Mouse (Mus musculus) layer of hippocampus, adult 8-10 months (tissue): Measurements from ENCODE around the gene Zfp524. TPM values are rescaled to one million over a fixed set of nuclear protein-coding genes. Genes with fewer than 3 reads are reported as not detected.

Source experiments
- total RNA-seq, 4 experiments: library from RNA; stranded (reverse); gene quantifications; 2 replicates each; pipeline ENCODE4 v1.2.4; 2022

The Zfp524 gene
- total RNA-seq, 4 experiments from 2014 or later, result 6.0 to 8.0 (median 6.9) TPM

Other genes starting within 250 kb of the Zfp524 start
- gene Fam71e2, start 243.1 kb upstream of the Zfp524 start, total RNA-seq, result not detected
- gene Il11, start 231.6 kb upstream of the Zfp524 start, total RNA-seq, result under 1 TPM; 0.31 to 0.43 (median 0.37) TPM
- not detected for gene Tmem190, start 231.5 kb upstream of the Zfp524 start, total RNA-seq
- gene Tmem238, start 224.8 kb upstream of the Zfp524 start, total RNA-seq, result 1 to 10 TPM; 1.2 to 3.7 (median 2.0) TPM
- 100 to 1,000 TPM; 350 to 553 (median 418) TPM for gene Rpl28, start 221.5 kb upstream of the Zfp524 start, total RNA-seq
- 100 to 1,000 TPM; 113 to 119 (median 116) TPM for gene Ube2s, start 201.8 kb upstream of the Zfp524 start, total RNA-seq
- gene Shisa7, start 169.7 kb upstream of the Zfp524 start, total RNA-seq, result 100 to 1,000 TPM; 133 to 179 (median 153) TPM
- gene Isoc2b, start 144.2 kb upstream of the Zfp524 start, total RNA-seq, result 1 to 10 TPM; 4.7 to 8.9 (median 6.9) TPM
- 10 to 100 TPM; 13.7 to 16.0 (median 14.2) TPM for gene Isoc2a, start 137.3 kb upstream of the Zfp524 start, total RNA-seq
- gene Gm36210, start 107.9 kb upstream of the Zfp524 start, total RNA-seq, result under 1 TPM; 0.29 to 0.77 (median 0.39) TPM
- gene Zfp628, start 99.2 kb upstream of the Zfp524 start, total RNA-seq, result 10 to 100 TPM; 13.0 to 15.3 (median 13.9) TPM
- 100 to 1,000 TPM in 2 of 4 experiments, 10 to 100 TPM in 2; 89.9 to 111 (median 102) TPM for gene Nat14, start 92.4 kb upstream of the Zfp524 start, total RNA-seq
- gene Ssc5d, start 88.6 kb upstream of the Zfp524 start, total RNA-seq, result 1 to 10 TPM; 2.8 to 5.1 (median 4.2) TPM
- gene Sbk2, start 50.0 kb upstream of the Zfp524 start, total RNA-seq, result 1 to 10 TPM in 1 of 4 experiments, under 1 TPM in 2, not detected in 1; 0.58 to 1.1 (median 0.90) TPM
- gene Sbk3, start 43.2 kb upstream of the Zfp524 start, total RNA-seq, result 1 to 10 TPM in 2 of 4 experiments, under 1 TPM in 2; 0.71 to 1.1 (median 0.98) TPM
- 10 to 100 TPM; 23.2 to 32.9 (median 30.6) TPM for gene Zfp579, start 18.3 kb upstream of the Zfp524 start, total RNA-seq
- 10 to 100 TPM; 20.7 to 25.3 (median 24.5) TPM for gene Fiz1, start 282 bp downstream of the Zfp524 start, total RNA-seq
- not detected for gene Gm44973, start 1.1 kb downstream of the Zfp524 start, total RNA-seq
- gene Zfp865, start 6.0 kb downstream of the Zfp524 start, total RNA-seq, result 10 to 100 TPM; 37.1 to 42.5 (median 38.5) TPM
- 10 to 100 TPM; 45.2 to 65.9 (median 56.9) TPM for gene Ccdc106, start 6.1 kb downstream of the Zfp524 start, total RNA-seq
- under 1 TPM in 1 of 4 experiments, not detected in 3; 0.55 TPM for gene 4632433K11Rik, start 19.7 kb downstream of the Zfp524 start, total RNA-seq
- gene Zfp784, start 24.0 kb downstream of the Zfp524 start, total RNA-seq, result 1 to 10 TPM; 5.6 to 6.4 (median 6.3) TPM
- 10 to 100 TPM; 22.8 to 28.6 (median 27.8) TPM for gene Zfp580, start 37.1 kb downstream of the Zfp524 start, total RNA-seq
- 100 to 1,000 TPM; 175 to 196 (median 179) TPM for gene U2af2, start 47.7 kb downstream of the Zfp524 start, total RNA-seq
- gene Epn1, start 65.8 kb downstream of the Zfp524 start, total RNA-seq, result 100 to 1,000 TPM; 411 to 477 (median 457) TPM
- not detected for gene Rfpl4, start 102.5 kb downstream of the Zfp524 start, total RNA-seq
- 1 to 10 TPM in 1 of 4 experiments, under 1 TPM in 2, not detected in 1; 0.63 to 1.0 (median 0.77) TPM for gene Rasl2-9, start 111.5 kb downstream of the Zfp524 start, total RNA-seq
- gene Vmn1r55, start 135.3 kb downstream of the Zfp524 start, total RNA-seq, result under 1 TPM in 2 of 4 experiments, not detected in 2; 0.02 to 0.04 TPM
- not detected for gene Vmn1r56, start 182.3 kb downstream of the Zfp524 start, total RNA-seq
- gene Vmn1r57, start 204.1 kb downstream of the Zfp524 start, total RNA-seq, result not detected